Mouse (Mus musculus) ES-Bruce4 (cell line): ENCODE data around the gene Ribc1.

ENCODE experiments used
- CTCF ChIP-seq: IDR thresholded peaks from one replicate; pipeline ENCODE4 v1.8.1; 2011; ENCODE audit warnings: low read depth, low read length
- EP300 ChIP-seq: IDR thresholded peaks from 2 replicates; pipeline ENCODE4 v1.6.1; 2011; ENCODE audit warnings: low read depth, low read length; ENCODE audit not compliant: insufficient read depth
- POLR2A ChIP-seq: IDR thresholded peaks from one replicate; pipeline ENCODE4 v1.8.1; 2011; ENCODE audit warnings: low read length; ENCODE audit not compliant: insufficient read depth

DNA sequence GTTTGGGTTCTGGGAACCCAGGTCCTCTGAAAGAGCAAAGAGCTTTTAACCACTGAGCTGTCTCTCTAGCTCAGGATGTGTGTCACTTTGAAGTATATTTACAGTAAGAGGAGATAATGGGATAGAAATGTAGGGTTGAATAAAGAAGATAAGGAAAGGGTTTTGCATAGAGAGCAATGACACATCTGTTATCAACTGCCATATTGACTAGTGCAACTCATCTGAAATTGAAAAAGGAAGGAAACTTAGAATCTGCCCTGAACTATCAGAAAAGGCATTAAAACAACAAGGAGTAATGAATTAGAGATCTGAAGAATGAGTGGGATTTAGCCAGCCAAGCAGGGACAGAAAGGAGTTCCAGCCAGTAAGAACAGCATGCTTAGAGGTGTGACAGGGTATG lies 23.8 kb upstream of the Ribc1 start:
- no peak for TF ChIP-seq CTCF
- no peak for TF ChIP-seq POLR2A
- TF ChIP-seq EP300: no peak
